Mouse (Mus musculus): ENCODE results near the gene Hsd11b2. TPM values are rescaled to one million over a fixed set of nuclear protein-coding genes. Genes with fewer than 3 reads are reported as not detected.

Gene Hsd11b2
- 0.13 TPM in 1 of 2 replicates, not detected in the other for polyA plus RNA-seq (2015; fragmentation: Nextera tagmentation; extraction: Ambion mirVana)

DNA sequence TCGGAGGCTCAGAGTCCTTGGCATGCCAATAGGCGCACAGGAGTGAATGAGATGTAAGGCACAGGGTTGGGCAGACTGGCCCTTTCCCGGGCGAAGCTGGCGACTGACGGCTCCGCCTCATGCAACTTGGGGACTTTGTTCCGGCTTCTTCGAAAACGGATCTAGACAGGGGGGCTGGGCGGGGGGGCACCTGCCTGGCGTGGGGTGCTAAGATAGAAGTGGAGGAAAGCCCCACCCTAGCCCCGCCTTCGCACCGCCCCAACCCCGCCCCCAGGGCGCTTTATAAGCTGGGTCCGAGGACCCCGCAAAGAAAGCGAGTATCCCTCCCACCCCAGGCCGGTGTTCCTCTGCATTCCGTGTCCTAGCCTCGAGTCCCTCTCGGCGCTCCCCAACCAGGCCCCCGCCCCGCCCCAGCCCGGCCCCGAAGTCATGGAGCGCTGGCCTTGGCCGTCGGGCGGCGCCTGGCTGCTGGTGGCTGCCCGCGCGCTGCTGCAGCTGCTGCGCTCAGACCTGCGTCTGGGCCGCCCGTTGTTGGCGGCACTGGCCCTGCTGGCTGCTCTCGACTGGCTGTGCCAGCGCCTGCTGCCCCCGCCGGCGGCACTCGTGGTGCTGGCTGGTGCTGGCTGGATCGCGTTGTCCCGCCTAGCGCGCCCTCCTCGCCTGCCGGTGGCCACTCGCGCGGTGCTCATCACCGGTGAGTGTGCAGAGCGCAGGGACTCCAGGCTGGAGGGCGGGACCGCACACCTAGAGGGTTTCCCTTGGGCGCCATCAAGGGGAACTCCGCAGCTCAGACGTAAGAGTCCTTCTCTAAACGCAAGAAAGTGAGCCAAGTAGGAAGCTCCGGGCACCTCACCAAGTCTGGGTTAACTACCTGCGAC is at the start of gene Hsd11b2:
Gene Hsd11b2, plus strand, starts transcription at position 320 of the 878 bp plus-strand sequence.
- peak within 1 kb of the TSS; percentile 44; the same call in 1 of the 2 replicates for H3K9ac ChIP-seq (replicated peaks)
- DNase-seq: peak; percentile 51
- peak; percentile 52 for ATAC-seq
- peak within 1 kb of the TSS; percentile 58 for H3K4me3 ChIP-seq (ENCODE audit: low read depth, low read length)
- TF ChIP-seq EP300 (IDR thresholded peaks at IDR 0.05; ENCODE audit: low read depth) (no peak), CTCF (IDR thresholded peaks at IDR 0.05; ENCODE audit: low read depth) (0 out of 2 replicates have a peak, but pooled peaks have one; percentile 12)
- H3K36me3 ChIP-seq (replicated peaks; ENCODE audit: insufficient read depth, low read length): peaks cover 20% of the 10 kb centered on the region; the same call in 1 of the 2 replicates
- no peak within 1 kb of the TSS for H3K27ac ChIP-seq (ENCODE audit: low read depth)
- H3K27me3 ChIP-seq (ENCODE audit: insufficient read depth, low read length): peaks cover 36% of the 10 kb centered on the region
- H3K4me2 ChIP-seq (ENCODE audit: low read depth, low read length): peak within 1 kb of the TSS; percentile 97
- no peaks in the 10 kb centered on the region for H3K9me3 ChIP-seq (ENCODE audit: low read length)
- H3K4me1 ChIP-seq (ENCODE audit: insufficient read depth): peaks cover 22% of the 10 kb centered on the region
- 1% methylated on average over 55 of the region's 68 CpGs for WGBS (ENCODE audit: insufficient replicate concordance)

GRCm38 (mm10) chr8:105469041-105469695 is 49.4 kb upstream of the Hsd11b2 start:
- peak; percentile 19 for DNase-seq

GRCm38 (mm10) chr8:105469816-105470215 is 48.7 kb upstream of the Hsd11b2 start:
- Histone ChIP-seq H3K9me3 (ENCODE audit: low read length) (no peaks in the 10 kb centered on the region), H3K9ac (replicated peaks) (no peak overlapping the region), H3K27ac (ENCODE audit: low read depth) (no peak overlapping the region), H3K4me2 (ENCODE audit: low read depth, low read length) (no peak overlapping the region), H3K27me3 (ENCODE audit: insufficient read depth, low read length) (peaks cover 43% of the 10 kb centered on the region), H3K36me3 (replicated peaks; ENCODE audit: insufficient read depth, low read length) (no peaks in the 10 kb centered on the region), H3K4me1 (ENCODE audit: insufficient read depth) (peaks cover 24% of the 10 kb centered on the region), H3K4me3 (ENCODE audit: low read depth, low read length) (no peak overlapping the region)
- 78% methylated on average over 5 of the region's 5 CpGs for WGBS (ENCODE audit: insufficient replicate concordance)
- no peak for TF ChIP-seq EP300 (IDR thresholded peaks at IDR 0.05; ENCODE audit: low read depth)
- TF ChIP-seq CTCF (IDR thresholded peaks at IDR 0.05; ENCODE audit: low read depth): no peak
- ATAC-seq (no peak), DNase-seq (no peak)

More at GRCm38 (mm10) chr8:105469041-105469695, 49.4 kb upstream of the Hsd11b2 start:
- Histone ChIP-seq H3K9ac (replicated peaks) (no peak overlapping the region), H3K27ac (ENCODE audit: low read depth) (no peak overlapping the region), H3K36me3 (replicated peaks; ENCODE audit: insufficient read depth, low read length) (no peaks in the 10 kb centered on the region), H3K4me1 (ENCODE audit: insufficient read depth) (peaks cover 19% of the 10 kb centered on the region), H3K27me3 (ENCODE audit: insufficient read depth, low read length) (peaks cover 38% of the 10 kb centered on the region), H3K4me3 (ENCODE audit: low read depth, low read length) (no peak overlapping the region), H3K9me3 (ENCODE audit: low read length) (no peaks in the 10 kb centered on the region), H3K4me2 (ENCODE audit: low read depth, low read length) (no peak overlapping the region)
- no peak for TF ChIP-seq CTCF (IDR thresholded peaks at IDR 0.05; ENCODE audit: low read depth)
- no peak for TF ChIP-seq EP300 (IDR thresholded peaks at IDR 0.05; ENCODE audit: low read depth)
- no peak for ATAC-seq
- 51% methylated on average over 6 of the region's 6 CpGs for WGBS (ENCODE audit: insufficient replicate concordance)

DNA sequence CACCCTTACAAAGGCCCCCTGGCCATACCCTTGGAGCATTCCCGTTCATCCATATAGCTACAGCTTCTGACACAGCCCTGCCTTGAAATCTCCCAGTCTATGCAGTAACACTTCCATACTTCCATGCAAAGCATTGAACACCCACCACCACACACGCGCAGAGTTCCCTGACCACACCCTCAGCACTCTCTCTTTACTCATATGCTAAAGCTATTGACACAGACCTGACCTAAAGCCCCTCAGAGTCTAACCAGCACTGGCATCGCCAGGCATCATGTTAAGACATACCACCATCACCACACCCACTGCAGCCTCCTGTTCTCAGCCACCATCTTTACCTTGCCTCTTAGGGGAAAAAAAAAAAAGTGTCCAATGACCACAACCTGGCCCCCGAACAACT is 48.3 kb upstream of the Hsd11b2 start:
- no peak for ATAC-seq
- H3K4me3 ChIP-seq (ENCODE audit: low read depth, low read length): no peak overlapping the region
- H3K4me1 ChIP-seq (ENCODE audit: insufficient read depth): peaks cover 24% of the 10 kb centered on the region
- no peak overlapping the region for H3K9ac ChIP-seq (replicated peaks)
- H3K4me2 ChIP-seq (ENCODE audit: low read depth, low read length): no peak overlapping the region
- WGBS (ENCODE audit: insufficient replicate concordance): 68% methylated on average over 5 of the region's 5 CpGs
- no peak overlapping the region for H3K27ac ChIP-seq (ENCODE audit: low read depth)
- peaks cover 45% of the 10 kb centered on the region for H3K27me3 ChIP-seq (ENCODE audit: insufficient read depth, low read length)
- no peaks in the 10 kb centered on the region for H3K9me3 ChIP-seq (ENCODE audit: low read length)
- no peaks in the 10 kb centered on the region for H3K36me3 ChIP-seq (replicated peaks; ENCODE audit: insufficient read depth, low read length)
- TF ChIP-seq EP300 (IDR thresholded peaks at IDR 0.05; ENCODE audit: low read depth): no peak
- no peak for TF ChIP-seq CTCF (IDR thresholded peaks at IDR 0.05; ENCODE audit: low read depth)
- no peak for DNase-seq

DNA sequence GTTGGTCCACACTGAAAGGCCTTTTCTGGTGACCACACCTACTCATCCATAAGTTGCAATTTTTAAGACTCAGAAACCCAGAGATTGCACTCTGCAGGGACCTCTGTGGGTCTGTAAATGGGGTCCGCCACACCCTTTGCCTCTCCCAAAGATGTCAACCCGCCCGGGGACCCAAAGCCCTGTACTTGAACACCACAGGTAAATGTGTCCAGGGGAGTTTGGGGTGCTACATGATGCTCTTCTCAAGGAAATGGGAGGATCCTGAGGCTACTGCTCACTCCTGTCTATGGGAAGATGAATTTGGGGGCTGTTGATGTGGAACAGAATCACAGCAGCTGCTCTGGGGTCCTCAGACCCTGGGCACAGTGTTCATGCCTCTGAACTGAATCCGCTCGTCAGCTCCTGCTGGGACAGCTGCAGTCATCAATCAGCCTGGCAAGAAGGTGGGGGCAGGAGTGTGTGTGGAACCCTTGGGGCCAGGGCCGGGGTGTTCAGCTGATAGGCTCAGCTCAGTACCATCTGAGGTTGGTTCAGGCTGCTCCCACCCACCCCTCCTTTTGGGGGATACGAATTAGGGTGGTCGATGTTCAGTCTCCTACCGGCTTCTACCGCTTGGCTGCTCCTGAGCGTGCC is 47.8 kb upstream of the Hsd11b2 start:
- ATAC-seq: no peak
- H3K4me1 ChIP-seq (ENCODE audit: insufficient read depth): peaks cover 24% of the 10 kb centered on the region

More for the DNA sequence above, 47.8 kb upstream of the Hsd11b2 start:
- no peak for DNase-seq
- Histone ChIP-seq H3K4me2 (ENCODE audit: low read depth, low read length) (peak overlapping the region; percentile 62), H3K4me3 (ENCODE audit: low read depth, low read length) (0 out of 2 replicates have a peak overlapping the region, but pooled peaks have one; percentile 9), H3K9ac (replicated peaks) (no peak overlapping the region), H3K27me3 (ENCODE audit: insufficient read depth, low read length) (peaks cover 45% of the 10 kb centered on the region), H3K9me3 (ENCODE audit: low read length) (no peaks in the 10 kb centered on the region), H3K36me3 (replicated peaks; ENCODE audit: insufficient read depth, low read length) (no peaks in the 10 kb centered on the region), H3K27ac (ENCODE audit: low read depth) (no peak overlapping the region)
- TF ChIP-seq CTCF (IDR thresholded peaks at IDR 0.05; ENCODE audit: low read depth) (no peak), EP300 (IDR thresholded peaks at IDR 0.05; ENCODE audit: low read depth) (no peak)
- 20% methylated on average over 11 of the region's 11 CpGs for WGBS (ENCODE audit: insufficient replicate concordance)
